Mouse (Mus musculus) G1E (cell line): ENCODE data around the gene Wnk4. TPM values are rescaled to one million over a fixed set of nuclear protein-coding genes. Genes with fewer than 3 reads are reported as not detected.
A peak's percentile ranks its signal among the peaks of the same experiment; 100 is the strongest.
"Not testable (repeated sequence)": the region's sequence is repeated elsewhere in the genome, so short reads cannot be mapped to it uniquely, and the experiment has no call there.

ENCODE experiments used
- ATAC-seq: 2 replicates; pipeline ENCODE4 v1.8.0; 2016; ENCODE audit warnings: mild to moderate bottlenecking; ENCODE audit not compliant: insufficient number of reproducible peaks, poor library complexity, low FRiP score, severe bottlenecking; ENCODE audit errors: extremely low read depth
- DNase-seq: peaks from one replicate; pipeline ENCODE4 v3.0.0; 2012; ENCODE audit warnings: low spot score
- H3K27me3 ChIP-seq: 2 replicates; pipeline ENCODE4 v1.6.1; 2012; ENCODE audit warnings: mild to moderate bottlenecking, low read length, inconsistent platforms; ENCODE audit not compliant: insufficient read depth
- H3K36me3 ChIP-seq: replicated peaks from 2 replicates; pipeline ENCODE3; 2012; ENCODE audit warnings: mild to moderate bottlenecking, inconsistent platforms
- H3K4me1 ChIP-seq: 2 replicates; pipeline ENCODE4 v1.6.1; 2012; ENCODE audit warnings: low read depth, low read length, inconsistent platforms, mixed read lengths; ENCODE audit not compliant: insufficient read depth
- H3K4me3 ChIP-seq: 2 replicates; pipeline ENCODE4 v1.5.1; 2012; ENCODE audit warnings: low read depth, mild to moderate bottlenecking, inconsistent platforms, low read length, moderate library complexity, mixed read lengths
- H3K9me3 ChIP-seq: replicated peaks from 2 replicates; pipeline ENCODE4 v1.6.1; 2012; ENCODE audit warnings: inconsistent platforms
- CTCF ChIP-seq: IDR thresholded peaks from 2 replicates; pipeline ENCODE4 v1.5.1; 2012; ENCODE audit warnings: low read depth, low read length, inconsistent platforms, mixed read lengths
- GATA1 ChIP-seq: IDR thresholded peaks from 2 replicates; pipeline ENCODE4 v1.6.1; 2012; ENCODE audit warnings: borderline replicate concordance, low read length, inconsistent platforms, mixed read lengths
- GATA2 ChIP-seq: IDR thresholded peaks from 2 replicates; pipeline ENCODE4 v1.6.1; 2012; ENCODE audit warnings: low read depth, low read length, inconsistent platforms, borderline replicate concordance
- POLR2AphosphoS5 ChIP-seq: IDR thresholded peaks from 2 replicates; pipeline ENCODE4 v1.6.1; 2012; ENCODE audit warnings: low read depth, low read length, inconsistent platforms; ENCODE audit not compliant: insufficient replicate concordance
- TAL1 ChIP-seq: conservative IDR thresholded peaks from 2 replicates; pipeline ENCODE4 v1.6.1; 2012; ENCODE audit warnings: low read depth, low read length, inconsistent platforms, mixed read lengths
- polyA plus RNA-seq: library from polyadenylated mRNA; stranded (reverse); fragments of >175 nt; gene quantifications from 2 replicates; pipeline ENCODE4 v1.2.3, GENCODE M21; 2012
- total RNA-seq, 2 experiments: library from RNA; stranded (forward) in 1 of 2; stranded (reverse) in 1 of 2; fragments of 200-1000 nt in 1 of 2; fragments of >200 nt in 1 of 2; fragmentation: Nextera tagmentation in 1 of 2; gene quantifications; 2 replicates each; pipeline ENCODE4 v1.2.3; 2014 to 2017

Gene Wnk4
- total and polyA plus RNA-seq, 3 experiments: 4.2 to 45.0 (median 21.2) TPM

GRCm38 (mm10) chr11:101314567-101314966 is 54.2 kb downstream of the Wnk4 start:
- DNase-seq (no peak), ATAC-seq (no peak)
- H3K4me3 ChIP-seq: no peak overlapping the region
- peaks cover 21% of the 10 kb centered on the region for H3K36me3 ChIP-seq
- H3K9me3 ChIP-seq: no peaks in the 10 kb centered on the region
- no peaks in the 10 kb centered on the region for H3K27me3 ChIP-seq
- H3K4me1 ChIP-seq: peaks cover 34% of the 10 kb centered on the region
- TF ChIP-seq GATA2: no peak
- no peak for TF ChIP-seq POLR2AphosphoS5
- TF ChIP-seq GATA1: no peak
- no peak for TF ChIP-seq CTCF
- TF ChIP-seq TAL1: no peak

GRCm38 (mm10) chr11:101315082-101315650 is 54.8 kb downstream of the Wnk4 start:
- ATAC-seq (no peak), DNase-seq (no peak)
- H3K4me3 ChIP-seq: peak overlapping the region; percentile 90
- H3K4me1 ChIP-seq: peaks cover 34% of the 10 kb centered on the region
- no peaks in the 10 kb centered on the region for H3K27me3 ChIP-seq
- TF ChIP-seq TAL1: no peak
- no peak for TF ChIP-seq GATA1
- TF ChIP-seq POLR2AphosphoS5: no peak
- no peak for TF ChIP-seq CTCF
- TF ChIP-seq GATA2: no peak
- no peaks in the 10 kb centered on the region for H3K9me3 ChIP-seq
- H3K36me3 ChIP-seq: peaks cover 27% of the 10 kb centered on the region

DNA sequence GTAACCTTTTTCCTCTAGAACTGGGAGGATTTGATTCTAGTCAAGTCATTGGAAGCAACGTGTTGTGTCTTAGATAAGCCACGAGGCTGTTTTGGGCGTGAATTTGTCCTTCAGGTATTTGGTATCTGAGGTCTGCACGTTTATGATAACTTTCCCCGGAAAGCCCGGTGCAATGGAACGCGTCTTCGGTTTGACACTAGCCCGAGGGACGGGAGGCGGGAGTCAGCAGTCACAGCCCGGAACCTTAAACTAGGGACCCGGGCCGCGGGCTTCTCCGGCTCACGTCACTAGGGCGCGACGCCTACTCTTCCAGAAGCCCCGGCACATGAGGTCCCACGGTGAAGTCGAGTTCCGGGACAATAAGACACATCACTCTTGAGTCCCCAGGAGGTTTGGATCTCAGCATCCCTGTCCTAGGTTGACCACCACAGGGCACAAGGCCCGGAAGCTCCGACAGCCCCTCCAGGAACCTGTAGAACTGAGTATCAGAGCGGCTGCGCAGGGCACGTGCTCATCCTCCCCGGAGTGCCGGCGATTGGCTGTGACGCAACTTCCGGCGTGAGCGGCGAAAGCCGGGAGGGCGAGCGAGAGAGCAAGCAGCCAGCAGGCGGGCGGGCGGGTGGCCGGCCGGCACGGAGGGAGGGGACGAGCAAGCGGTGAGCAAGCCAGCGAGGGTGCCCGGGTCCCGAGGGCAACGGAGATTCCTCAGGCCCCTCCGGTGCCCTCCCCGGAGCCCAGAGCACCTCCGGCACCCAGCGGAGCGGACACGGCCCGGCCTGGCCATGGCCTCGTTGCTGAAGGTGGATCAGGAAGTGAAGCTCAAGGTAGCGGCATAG is 55.5 kb downstream of the Wnk4 start, which contains the start of gene Psme3:
Gene Psme3 (plus strand): TSS at position 549 of the 836 bp plus-strand sequence.
- H3K4me1 ChIP-seq: peaks cover 38% of the 10 kb centered on the region
- TF ChIP-seq POLR2AphosphoS5 (no peak), CTCF (no peak), GATA1 (no peak), GATA2 (no peak), TAL1 (peak; percentile 71)
- H3K36me3 ChIP-seq: peaks cover 34% of the 10 kb centered on the region
- H3K9me3 ChIP-seq: no peaks in the 10 kb centered on the region
- peak; percentile 93 for DNase-seq
- ATAC-seq: peak; percentile 73
- peak within 1 kb of the TSS; percentile 90 for H3K4me3 ChIP-seq
- H3K27me3 ChIP-seq: no peaks in the 10 kb centered on the region

- H3K4me1 ChIP-seq: peaks cover 39% of the 10 kb centered on the region
- H3K36me3 ChIP-seq: peaks cover 40% of the 10 kb centered on the region
- no peaks in the 10 kb centered on the region for H3K27me3 ChIP-seq
- TF ChIP-seq CTCF (no peak), POLR2AphosphoS5 (no peak), GATA2 (no peak), GATA1 (no peak), TAL1 (no peak)
- peak overlapping the region; percentile 90 for H3K4me3 ChIP-seq
- peak; percentile 15; the same call in 1 of the 2 replicates for ATAC-seq
- H3K9me3 ChIP-seq: no peaks in the 10 kb centered on the region
- peak; percentile 71 for DNase-seq
These were observed 56.1 kb downstream of the Wnk4 start for GRCm38 (mm10) chr11:101316501-101316917.

GRCm38 (mm10) chr11:101323609-101324008 is 63.2 kb downstream of the Wnk4 start:
- peaks cover 28% of the 10 kb centered on the region for H3K4me1 ChIP-seq
- no peaks in the 10 kb centered on the region for H3K9me3 ChIP-seq

GRCm38 (mm10) chr11:101324763-101325162 is 64.4 kb downstream of the Wnk4 start, which contains the start of gene Aoc2:
Gene Aoc2, plus strand, starts transcription at chr11:101325063.
- no peak within 1 kb of the TSS for H3K4me3 ChIP-seq
- H3K36me3 ChIP-seq: peaks cover 92% of the 10 kb centered on the region
- peaks cover 25% of the 10 kb centered on the region for H3K4me1 ChIP-seq
- no peaks in the 10 kb centered on the region for H3K27me3 ChIP-seq
- H3K9me3 ChIP-seq: no peaks in the 10 kb centered on the region
- ATAC-seq (no peak), DNase-seq (no peak)
- no peak for TF ChIP-seq GATA1

More at GRCm38 (mm10) chr11:101323609-101324008, 63.2 kb downstream of the Wnk4 start:
- H3K27me3 ChIP-seq: no peaks in the 10 kb centered on the region
- no peak overlapping the region for H3K4me3 ChIP-seq
- no peak for ATAC-seq
- no peak for TF ChIP-seq POLR2AphosphoS5
- TF ChIP-seq GATA1: no peak
- no peak for TF ChIP-seq TAL1
- TF ChIP-seq CTCF: peak; percentile 88
- no peak for TF ChIP-seq GATA2
- no peak for DNase-seq
- H3K36me3 ChIP-seq: peaks cover 95% of the 10 kb centered on the region

DNA sequence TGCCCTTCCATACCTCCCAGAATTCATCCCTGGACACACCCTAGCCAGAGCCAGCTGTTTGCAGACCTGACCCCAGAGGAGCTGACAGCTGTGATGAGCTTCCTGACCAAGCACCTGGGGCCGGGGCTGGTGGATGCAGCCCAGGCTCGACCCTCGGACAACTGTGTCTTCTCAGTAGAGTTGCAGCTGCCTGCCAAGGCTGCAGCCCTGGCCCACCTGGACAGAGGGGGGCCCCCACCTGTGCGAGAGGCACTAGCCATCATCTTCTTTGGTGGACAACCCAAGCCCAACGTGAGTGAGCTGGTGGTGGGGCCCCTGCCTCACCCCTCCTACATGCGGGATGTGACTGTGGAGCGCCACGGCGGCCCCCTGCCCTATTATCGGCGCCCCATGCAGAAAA is 64.8 kb downstream of the Wnk4 start:
- ATAC-seq, H3K4me3 ChIP-seq, H3K27me3 ChIP-seq, H3K9me3 ChIP-seq, DNase-seq: not testable (repeated sequence)
- Histone ChIP-seq H3K36me3 (peaks cover 87% of the 10 kb centered on the region), H3K4me1 (peaks cover 25% of the 10 kb centered on the region)
